Mouse (Mus musculus) layer of hippocampus, adult 9-10 months (tissue): Measurements from ENCODE around the gene Thsd7b.
"Not testable (repeated sequence)": the region's sequence is repeated elsewhere in the genome, so short reads cannot be mapped to it uniquely, and the experiment has no call there.

Experiments used
- DNase-seq: peaks from one replicate; pipeline ENCODE4 v3.0.0; 2022; ENCODE audit warnings: low spot score

The Thsd7b gene

GRCm38 (mm10) chr1:129843416-129843815, 570.3 kb downstream of the Thsd7b start:
- no peak for DNase-seq

- DNase-seq, result no peak
These were observed 577.0 kb downstream of the Thsd7b start for GRCm38 (mm10) chr1:129850007-129850564.

DNA sequence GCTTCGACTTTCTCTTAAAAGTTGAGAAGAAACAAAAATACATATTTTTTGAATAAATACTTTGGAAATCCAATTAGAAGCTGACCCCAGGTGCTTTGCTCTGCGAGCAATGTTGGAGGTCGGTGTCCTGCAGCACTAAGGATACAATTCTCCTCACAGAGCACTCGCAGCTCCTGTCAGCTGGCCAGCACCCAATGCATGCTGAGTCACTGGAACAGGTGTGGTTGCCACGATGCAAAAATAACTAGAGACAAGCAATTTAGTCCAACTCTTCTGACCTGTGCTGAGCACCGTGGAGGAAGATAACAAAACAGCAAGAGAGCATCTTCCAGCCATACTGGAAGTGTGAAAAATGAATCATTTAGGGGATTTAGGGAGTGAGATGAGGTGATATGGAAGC, 594.6 kb downstream of the Thsd7b start:
- DNase-seq, result no peak

GRCm38 (mm10) chr1:129874355-129874754, 601.3 kb downstream of the Thsd7b start:
- DNase-seq, result no peak

DNA sequence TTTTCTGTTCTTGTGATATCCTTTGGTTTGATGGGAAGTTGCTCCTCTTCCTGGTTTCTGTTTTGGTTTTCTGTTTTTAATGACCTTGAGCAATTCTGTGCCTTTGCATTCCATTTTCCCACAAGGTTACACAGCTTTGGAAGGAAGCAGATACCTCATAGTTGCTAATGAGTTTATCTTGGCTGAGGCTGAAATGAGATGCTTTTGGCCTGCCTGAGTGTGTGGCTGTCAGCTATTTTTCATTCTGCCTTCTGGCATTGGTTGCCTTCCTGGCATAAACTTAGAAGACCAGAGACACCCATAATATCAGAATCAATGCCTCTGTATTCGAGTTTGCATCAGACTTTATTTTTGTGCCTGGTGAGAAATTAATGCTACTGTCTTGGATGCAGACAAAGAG, 614.8 kb downstream of the Thsd7b start:
- no peak for DNase-seq

DNA sequence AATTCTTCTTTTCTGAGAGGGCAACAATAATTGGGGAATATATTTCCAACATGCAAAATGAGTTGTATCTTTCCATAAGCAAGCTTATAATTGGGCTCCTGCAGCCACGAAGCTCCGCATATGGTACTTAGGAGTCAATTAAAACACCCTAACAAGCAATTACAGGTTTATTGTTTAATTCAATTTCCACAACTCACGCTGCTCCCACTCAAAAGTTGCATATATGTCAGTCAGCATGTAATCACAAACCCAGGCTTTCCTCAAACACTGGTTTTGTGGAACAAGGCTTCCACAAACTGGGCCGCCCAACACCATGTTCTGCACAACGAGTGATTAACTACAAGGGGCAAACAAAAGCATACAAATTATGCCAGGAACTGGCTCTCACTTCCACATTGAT, 625.0 kb downstream of the Thsd7b start:
- DNase-seq, result no peak

DNA sequence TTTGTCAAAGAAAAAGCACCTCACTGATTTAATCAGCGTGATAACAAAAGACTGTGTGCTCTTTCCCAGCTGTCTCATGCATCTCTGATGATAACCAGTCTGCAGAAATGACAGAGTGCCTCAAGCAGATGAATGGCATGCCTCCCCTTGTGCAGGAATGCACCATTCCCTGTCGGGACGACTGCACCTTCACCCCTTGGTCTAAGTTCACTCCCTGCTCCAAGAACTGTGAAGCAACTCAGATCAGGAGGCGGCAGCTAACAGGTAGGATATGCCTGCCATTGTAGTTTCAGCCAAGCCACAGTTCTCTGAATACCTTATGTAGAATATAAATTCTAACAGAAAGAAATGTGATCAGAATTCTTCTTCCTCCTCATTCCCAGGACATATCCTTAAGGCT, 642.4 kb downstream of the Thsd7b start:
- no peak for DNase-seq

DNA sequence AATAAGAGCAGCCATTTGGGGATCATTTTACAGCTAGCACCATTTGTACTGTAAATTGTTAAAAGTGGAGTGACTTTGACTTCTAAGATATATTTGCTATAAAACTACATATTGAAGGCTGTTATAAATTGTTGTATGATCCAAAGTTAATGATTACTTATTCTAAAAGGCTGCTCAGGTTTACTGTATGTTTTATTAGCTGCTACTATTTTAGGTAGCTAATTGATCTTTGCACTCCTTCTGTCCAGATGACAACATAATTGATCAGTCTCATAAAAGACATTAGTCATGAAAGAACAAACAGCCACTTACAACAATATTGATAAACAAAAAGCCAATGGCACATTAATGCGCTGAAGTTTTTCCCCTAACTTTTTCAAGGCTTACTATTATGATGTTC, 644.5 kb downstream of the Thsd7b start:
- DNase-seq, result no peak

GRCm38 (mm10) chr1:129919385-129919784, 646.3 kb downstream of the Thsd7b start:
- no peak for DNase-seq

DNA sequence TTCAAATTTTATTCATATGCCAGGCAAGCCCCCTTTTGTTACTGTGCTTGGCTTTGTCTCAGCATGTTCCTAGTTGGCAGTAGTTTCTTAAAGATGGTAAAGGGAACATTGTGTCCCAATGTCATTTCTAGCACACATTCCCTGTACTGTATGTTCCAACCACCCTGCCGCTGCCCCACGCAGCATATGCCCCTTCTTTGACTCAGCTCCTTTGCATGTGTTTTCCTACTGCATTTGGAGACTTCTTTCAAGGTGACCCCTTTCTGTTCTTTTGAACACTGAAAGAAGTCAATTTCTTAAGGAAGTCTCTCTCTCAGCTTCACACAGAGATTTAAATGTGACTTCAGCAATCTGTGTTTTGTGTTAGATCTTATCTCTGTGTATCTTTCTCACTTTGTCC, 657.9 kb downstream of the Thsd7b start:
- DNase-seq, result no peak

- DNase-seq, result no peak
These were observed 670.0 kb downstream of the Thsd7b start for GRCm38 (mm10) chr1:129943116-129943515.

DNA sequence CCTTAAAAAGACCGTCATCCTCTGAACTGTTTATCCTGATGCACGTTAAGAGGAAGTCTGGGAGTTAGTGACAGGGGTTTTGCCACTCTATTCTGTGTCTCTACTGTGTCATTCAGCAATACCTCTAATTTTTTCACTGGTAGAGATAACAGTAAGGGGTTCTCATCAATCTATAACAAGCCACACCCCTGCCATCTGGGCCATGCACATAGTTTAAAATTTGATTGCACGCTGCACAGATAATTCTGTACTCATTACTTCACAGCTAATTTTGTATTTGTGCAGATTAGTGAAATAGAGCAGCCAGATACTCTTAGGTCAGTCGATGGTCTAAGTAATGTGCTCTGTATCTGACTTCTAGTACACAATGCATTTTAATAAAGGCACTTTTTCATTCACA, 673.9 kb downstream of the Thsd7b start:
- no peak for DNase-seq

GRCm38 (mm10) chr1:129955478-129955877, 682.4 kb downstream of the Thsd7b start:
- no peak for DNase-seq

DNA sequence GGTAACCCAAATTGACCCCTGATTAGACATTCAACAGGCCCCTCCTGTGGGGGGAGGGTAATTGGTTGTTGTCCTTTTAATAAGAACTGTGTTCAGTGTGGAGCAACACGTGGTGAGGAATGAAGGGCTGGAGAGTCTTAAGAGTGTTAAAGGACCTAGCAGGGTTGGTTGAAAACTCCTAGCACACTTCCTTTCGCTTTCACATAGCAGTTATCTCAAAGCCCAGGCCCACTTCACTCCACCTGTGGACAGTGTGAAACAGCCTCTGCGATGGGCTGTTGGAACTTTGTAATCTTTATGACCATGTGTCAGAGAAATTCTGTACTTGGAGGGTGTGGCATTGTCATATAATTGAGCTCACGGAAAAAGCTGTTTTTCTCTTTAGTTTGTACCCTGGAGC, 683.5 kb downstream of the Thsd7b start:
- DNase-seq, result no peak

GRCm38 (mm10) chr1:129959352-129959751, 686.2 kb downstream of the Thsd7b start:
- not testable (repeated sequence) for DNase-seq

DNA sequence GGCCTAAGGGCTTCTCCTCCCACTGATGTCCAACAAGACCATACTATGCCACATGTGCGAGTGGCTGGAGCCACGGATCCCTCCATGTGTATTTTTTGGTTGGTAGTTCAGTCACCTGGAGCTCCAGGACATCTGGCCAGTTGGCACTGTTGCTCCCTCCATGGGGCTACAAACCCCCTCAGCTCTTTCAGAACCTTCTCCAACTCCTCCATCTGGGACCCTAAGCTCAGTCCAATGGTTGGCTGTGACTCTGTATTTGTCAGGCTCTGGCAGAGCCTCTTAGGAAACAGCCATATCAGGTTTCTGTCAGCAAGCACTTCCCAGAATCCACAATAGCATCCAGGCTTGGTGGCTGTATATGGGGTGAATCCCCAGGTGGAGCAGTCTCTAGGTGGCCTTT, 690.1 kb downstream of the Thsd7b start:
- no peak for DNase-seq

DNA sequence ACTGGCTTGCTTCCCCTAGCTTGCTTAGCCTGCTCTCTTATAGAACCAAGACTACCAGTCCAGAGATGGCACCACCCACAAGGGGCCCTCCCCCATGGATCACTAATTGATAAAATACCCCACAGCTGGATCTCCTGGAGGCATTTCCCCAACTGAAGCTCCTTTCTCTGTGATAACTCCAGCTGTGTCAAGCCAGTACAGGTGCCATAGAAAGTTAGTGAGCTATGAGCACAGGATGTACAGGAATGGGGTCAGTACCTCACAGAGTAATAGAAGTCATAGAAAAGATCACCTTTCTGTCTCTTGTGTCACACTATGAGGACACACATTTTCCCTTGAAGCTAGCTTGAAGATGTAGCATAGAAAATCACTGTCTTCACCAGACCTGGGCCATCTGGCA, 716.1 kb downstream of the Thsd7b start:
- not testable (repeated sequence) for DNase-seq

GRCm38 (mm10) chr1:129990821-129991220, 717.7 kb downstream of the Thsd7b start:
- DNase-seq, result no peak

DNA sequence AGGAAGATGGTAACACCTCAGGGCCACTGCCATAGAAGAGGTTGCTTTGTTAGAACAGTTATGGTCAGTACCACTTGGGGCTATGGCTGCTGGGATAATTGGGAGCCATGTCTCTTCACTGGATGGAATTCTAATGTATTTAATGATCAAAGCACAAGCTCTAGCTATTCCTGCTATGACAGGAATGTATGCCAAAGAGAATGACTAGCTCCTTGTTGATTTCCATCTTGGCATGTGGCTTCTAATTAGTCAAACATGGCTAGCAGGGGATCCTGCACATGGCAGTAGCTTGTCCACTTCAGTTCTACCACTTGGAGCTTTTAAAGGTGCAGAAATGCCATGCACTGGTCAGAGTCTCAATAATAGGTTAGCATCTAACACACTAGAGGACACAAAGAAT, 781.9 kb downstream of the Thsd7b start:
- DNase-seq, result no peak

- no peak for DNase-seq
These were observed 789.0 kb downstream of the Thsd7b start for GRCm38 (mm10) chr1:130062105-130062504.

- DNase-seq, result no peak
These were observed 793.3 kb downstream of the Thsd7b start for GRCm38 (mm10) chr1:130066193-130066959.

DNA sequence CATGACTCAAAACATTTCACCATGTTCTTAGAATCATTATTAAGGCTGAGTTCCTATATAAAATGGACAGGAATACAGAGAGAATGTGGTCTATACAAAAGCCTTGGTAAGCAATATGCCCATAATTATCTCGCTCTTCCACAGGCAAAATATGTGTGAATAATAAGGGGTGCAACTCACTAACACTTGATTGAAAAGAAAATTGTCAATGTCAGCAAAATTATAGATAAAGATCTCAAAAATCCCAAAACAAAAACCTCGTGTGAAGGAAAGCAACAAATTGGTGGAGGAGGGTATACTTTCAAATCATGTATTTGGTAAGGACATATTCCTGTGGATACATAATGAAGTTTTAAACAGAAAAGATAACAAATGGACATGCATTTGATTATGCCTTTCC, 810.7 kb downstream of the Thsd7b start:
- DNase-seq, result no peak

DNA sequence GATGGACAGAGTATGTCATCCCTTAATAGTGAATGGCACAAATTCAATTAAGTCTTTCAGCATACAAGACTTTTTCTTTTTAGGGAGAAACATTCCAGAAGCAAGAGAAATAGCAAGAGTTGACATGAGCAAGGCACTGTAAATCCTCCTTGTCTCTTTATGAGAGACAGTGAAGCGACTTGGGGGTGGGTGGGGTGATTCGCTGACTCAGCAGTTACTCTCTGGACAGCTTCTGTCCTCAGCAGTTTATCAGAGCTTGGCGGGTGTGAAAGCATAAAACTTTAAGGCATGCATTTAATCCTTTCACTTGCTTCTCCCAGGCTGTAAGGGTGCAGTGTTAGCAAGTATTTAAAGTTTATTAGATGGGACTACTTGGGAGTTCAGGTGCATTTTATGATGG, 812.1 kb downstream of the Thsd7b start:
- DNase-seq, result no peak

DNA sequence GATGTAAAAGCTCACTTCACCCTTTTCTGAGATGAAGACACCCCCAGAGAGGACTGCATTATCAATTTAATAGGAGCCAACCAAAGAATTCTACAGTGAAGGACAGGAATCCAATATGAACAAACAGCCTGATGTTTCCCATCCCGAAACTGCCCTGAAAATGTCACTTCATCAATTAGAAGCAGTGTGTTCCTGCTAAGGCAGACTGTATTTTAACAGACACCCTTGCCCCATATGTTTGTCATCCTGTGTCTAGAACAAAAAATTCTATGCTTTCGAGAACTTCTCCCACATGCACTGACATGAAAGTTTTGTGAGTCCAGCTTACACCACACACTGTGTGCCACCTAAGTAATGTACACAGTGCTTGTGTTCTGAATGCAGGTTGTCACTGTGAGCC, 812.8 kb downstream of the Thsd7b start:
- DNase-seq, result peak; percentile 25
